Mouse (Mus musculus) monocyte, adult 5-6 weeks (primary cell): ENCODE data around the gene Trp53bp1. TPM values are rescaled to one million over a fixed set of nuclear protein-coding genes. Genes with fewer than 3 reads are reported as not detected.
A peak's percentile ranks its signal among the peaks of the same experiment; 100 is the strongest.

Experiments used
- ATAC-seq: fragments of 153-309, 156-312 bp; replicated peaks from 2 replicates; pipeline ENCODE4 v1.8.0; 2017; ENCODE audit warnings: mild to moderate bottlenecking; ENCODE audit not compliant: low TSS enrichment, insufficient number of reproducible peaks, severe bottlenecking, poor library complexity, low FRiP score
- total RNA-seq: library from RNA; stranded (forward); fragments of 200-1000, 200-491, 200-594 nt; gene quantifications from 3 replicates; pipeline ENCODE4 v1.2.3, GENCODE M21; 2017

The Trp53bp1 gene
- total RNA-seq: 15.8 to 38.3 TPM (median 16.2 TPM) in 3 replicates

GRCm38 (mm10) chr2:121271236-121271927, at the start of gene Trp53bp1:
Gene Trp53bp1, minus strand, starts transcription at chr2:121271407.
- ATAC-seq: peak; percentile 100

- ATAC-seq: no peak
These were observed 45.1 kb upstream of the Trp53bp1 start for GRCm38 (mm10) chr2:121316278-121316677.

GRCm38 (mm10) chr2:121308997-121309416, 37.8 kb upstream of the Trp53bp1 start:
- no peak for ATAC-seq

- no peak for ATAC-seq
These were observed 28.8 kb upstream of the Trp53bp1 start for GRCm38 (mm10) chr2:121300036-121300435.

GRCm38 (mm10) chr2:121299471-121299870, 28.3 kb upstream of the Trp53bp1 start:
- no peak for ATAC-seq

GRCm38 (mm10) chr2:121298131-121298530, 26.9 kb upstream of the Trp53bp1 start:
- ATAC-seq: no peak

GRCm38 (mm10) chr2:121297701-121298100, 26.5 kb upstream of the Trp53bp1 start:
- no peak for ATAC-seq

- ATAC-seq: no peak
These were observed 25.6 kb upstream of the Trp53bp1 start for GRCm38 (mm10) chr2:121296754-121297231.

- ATAC-seq: no peak
These were observed 24.7 kb upstream of the Trp53bp1 start for GRCm38 (mm10) chr2:121295608-121296571.

GRCm38 (mm10) chr2:121294753-121295607, 23.8 kb upstream of the Trp53bp1 start:
- no peak for ATAC-seq

- ATAC-seq: peak; percentile 42; the same call in 1 of the 2 replicates
These were observed 23.0 kb upstream of the Trp53bp1 start for GRCm38 (mm10) chr2:121294182-121294581.

GRCm38 (mm10) chr2:121292316-121293013, 21.3 kb upstream of the Trp53bp1 start:
- ATAC-seq: no peak

- ATAC-seq: no peak
These were observed 18.7 kb upstream of the Trp53bp1 start for GRCm38 (mm10) chr2:121289730-121290540.

- peak; percentile 81 for ATAC-seq
These were observed 17.9 kb upstream of the Trp53bp1 start, which contains the start of gene Map1a for GRCm38 (mm10) chr2:121288901-121289729. Gene Map1a, plus strand, starts transcription at chr2:121289600.

- ATAC-seq: no peak
These were observed 16.6 kb upstream of the Trp53bp1 start for GRCm38 (mm10) chr2:121287850-121288249.

GRCm38 (mm10) chr2:121271928-121272516, 815 bp upstream of the Trp53bp1 start:
- ATAC-seq: no peak
